Mouse (Mus musculus): ENCODE data around the gene Mrpl12.
"Not testable (repeated sequence)": the region's sequence is repeated elsewhere in the genome, so short reads cannot be mapped to it uniquely, and the experiment has no call there.

Gene Mrpl12

GRCm38 (mm10) chr11:120508290-120508870 lies 24.0 kb downstream of the Mrpl12 start:
- peak; percentile 77 for DNase-seq (ENCODE audit: low read depth)

GRCm38 (mm10) chr11:120509940-120510339 lies 25.5 kb downstream of the Mrpl12 start:
- no peak for DNase-seq (ENCODE audit: low read depth)

GRCm38 (mm10) chr11:120510375-120511030 lies 26.1 kb downstream of the Mrpl12 start:
- DNase-seq (ENCODE audit: low read depth): peak; percentile 44

DNA sequence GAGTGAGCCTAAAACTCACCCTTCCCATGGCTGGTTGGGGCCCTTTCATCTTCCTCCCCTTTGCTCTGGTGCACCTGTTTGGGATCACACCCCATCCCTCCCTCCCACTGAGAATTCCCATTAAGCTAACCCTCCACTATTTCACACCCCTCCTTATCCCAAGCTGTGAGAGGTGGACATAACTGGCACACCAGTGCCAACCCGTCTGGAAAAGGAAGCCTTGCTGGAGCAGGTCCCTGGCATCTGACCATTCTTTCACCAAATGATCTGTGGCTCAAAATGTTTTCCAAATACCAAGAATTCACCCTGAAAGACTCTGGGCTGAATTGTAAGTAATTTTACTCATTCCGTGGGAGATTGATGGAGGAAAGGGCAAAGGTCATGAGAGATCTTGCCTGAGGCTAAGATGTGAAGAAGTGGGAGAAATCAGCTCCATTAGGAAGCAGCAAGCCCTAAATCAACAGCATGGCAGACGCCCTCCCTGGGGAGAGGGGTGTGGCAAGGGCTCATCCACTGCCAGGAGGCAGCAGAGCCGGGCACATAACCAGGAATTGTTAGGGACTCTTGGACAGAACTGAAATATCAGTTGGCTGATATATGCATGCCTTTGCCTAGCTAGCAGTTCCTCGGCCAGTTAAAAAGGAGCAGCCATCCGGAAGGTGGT lies 28.5 kb downstream of the Mrpl12 start:
- DNase-seq (ENCODE audit: low read depth): peak; percentile 89

DNA sequence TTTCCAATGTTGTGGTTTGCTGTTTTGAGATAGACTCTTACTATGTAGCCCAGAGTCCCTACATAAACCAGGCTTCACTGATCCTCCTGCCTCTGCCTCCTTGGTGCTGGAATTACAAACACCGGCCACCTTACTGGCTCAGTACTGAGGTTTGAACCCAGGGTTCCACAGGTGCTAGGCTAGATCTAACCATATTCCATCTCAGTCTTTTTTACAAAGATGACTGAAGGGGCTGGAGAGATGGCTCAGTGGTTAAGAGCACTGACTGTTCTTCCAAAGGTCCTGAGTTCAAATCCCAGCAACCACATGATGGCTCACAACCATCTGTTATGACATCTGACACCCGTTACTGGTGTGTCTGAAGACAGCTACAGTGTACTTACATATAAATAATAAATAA lies 29.8 kb downstream of the Mrpl12 start:
- not testable (repeated sequence) for DNase-seq (ENCODE audit: low read depth)

- peak; percentile 87 for DNase-seq (ENCODE audit: low read depth)
Observed at GRCm38 (mm10) chr11:120515611-120516010, 31.2 kb downstream of the Mrpl12 start.

DNA sequence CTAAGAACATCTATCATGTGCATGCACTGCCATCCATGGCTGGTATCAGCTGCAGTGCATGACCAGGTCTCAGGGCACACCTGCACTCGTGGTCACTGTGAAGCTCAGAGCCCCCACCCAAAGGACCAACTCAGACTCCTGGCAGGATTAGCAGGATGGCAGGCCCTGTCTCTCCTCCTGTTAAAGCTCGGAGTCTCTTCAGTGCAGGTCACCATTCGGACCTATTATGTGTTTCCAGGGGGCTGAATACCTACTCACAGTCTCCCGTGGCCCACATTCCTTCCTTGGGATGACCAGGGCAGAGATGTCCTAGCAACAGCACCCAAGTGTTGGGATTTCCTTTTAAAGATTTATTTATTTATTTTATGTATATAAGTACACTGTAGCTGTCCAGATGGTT lies 32.7 kb downstream of the Mrpl12 start:
- DNase-seq (ENCODE audit: low read depth): no peak

DNA sequence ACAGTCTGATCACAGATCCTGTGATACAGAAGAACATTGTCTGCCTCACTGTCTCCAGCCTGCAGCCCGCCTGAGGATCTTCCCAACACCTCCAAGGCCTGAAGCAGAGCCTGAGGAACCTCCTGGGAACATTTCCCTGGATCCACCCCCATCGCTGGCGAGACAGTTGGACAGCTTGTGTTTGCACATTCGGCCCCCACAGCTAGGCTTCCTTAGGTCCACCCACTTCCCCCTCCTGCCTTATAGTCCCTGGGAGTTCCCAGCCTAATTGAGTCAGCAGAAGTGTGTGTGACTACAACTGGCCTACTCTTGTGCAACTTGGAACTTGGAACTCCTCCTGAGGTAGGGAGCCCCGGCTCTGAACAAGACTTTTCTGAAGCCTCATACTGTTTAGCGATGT lies 33.6 kb downstream of the Mrpl12 start:
- DNase-seq (ENCODE audit: low read depth): peak; percentile 78

DNA sequence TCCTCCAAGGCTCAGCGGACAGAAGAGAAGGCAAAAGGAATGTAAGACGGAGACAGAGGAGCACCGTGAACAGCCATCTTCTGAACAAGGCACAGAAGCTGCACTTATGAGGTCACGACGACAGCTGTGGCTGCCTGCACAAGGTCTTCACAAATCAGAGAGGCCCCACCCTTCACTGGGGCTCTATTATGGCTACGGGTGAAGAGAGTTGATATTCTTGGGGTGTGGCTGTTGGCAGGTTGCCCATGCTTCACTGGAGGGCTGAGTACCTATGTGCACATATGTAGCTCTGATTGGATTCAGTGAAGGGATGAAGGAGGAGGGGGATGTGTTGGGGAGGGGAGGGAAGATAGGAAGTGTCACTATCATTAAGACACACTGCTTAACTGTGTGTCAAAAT lies 34.1 kb downstream of the Mrpl12 start:
- peak; percentile 37 for DNase-seq (ENCODE audit: low read depth)

DNA sequence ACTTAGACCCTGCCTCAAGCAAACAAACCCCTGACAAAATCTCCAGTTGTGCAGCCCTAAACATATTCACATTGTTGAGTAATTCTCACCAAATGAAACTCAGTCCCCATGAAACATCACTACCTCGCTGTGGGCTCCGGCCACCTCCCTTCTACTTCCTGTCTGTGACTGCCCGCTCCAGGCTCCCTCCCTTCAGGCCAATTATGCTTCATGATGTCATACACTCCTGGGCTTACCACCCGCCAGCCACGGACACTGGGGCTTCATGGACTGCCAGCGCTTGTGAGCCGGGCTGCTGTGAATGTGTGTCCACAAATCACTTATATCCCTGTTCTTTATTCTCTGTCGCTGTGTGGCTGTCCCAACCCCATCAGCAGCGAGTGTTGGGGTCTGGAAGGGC lies 35.3 kb downstream of the Mrpl12 start:
- peak; percentile 69 for DNase-seq (ENCODE audit: low read depth)

DNA sequence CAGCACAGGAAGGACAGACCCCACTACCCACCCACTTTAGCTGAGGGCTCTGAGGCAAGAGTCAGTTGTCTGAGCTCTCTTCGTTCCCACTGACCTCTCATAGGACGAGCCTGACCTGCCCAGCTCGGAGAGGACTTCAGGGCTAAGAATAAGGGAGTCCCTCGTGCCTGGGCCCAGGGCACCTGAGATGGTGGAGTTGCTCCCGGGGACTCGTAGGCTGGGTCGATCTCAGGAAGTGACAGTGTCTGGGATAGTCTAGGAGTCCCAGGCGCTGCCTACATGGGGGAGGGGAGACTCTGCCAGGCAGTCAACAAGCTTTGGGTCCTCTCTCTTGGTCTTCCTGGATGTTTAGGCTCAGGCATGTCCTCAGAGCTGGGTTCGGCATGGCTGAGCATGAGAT lies 36.1 kb downstream of the Mrpl12 start:
- no peak for DNase-seq (ENCODE audit: low read depth)

DNA sequence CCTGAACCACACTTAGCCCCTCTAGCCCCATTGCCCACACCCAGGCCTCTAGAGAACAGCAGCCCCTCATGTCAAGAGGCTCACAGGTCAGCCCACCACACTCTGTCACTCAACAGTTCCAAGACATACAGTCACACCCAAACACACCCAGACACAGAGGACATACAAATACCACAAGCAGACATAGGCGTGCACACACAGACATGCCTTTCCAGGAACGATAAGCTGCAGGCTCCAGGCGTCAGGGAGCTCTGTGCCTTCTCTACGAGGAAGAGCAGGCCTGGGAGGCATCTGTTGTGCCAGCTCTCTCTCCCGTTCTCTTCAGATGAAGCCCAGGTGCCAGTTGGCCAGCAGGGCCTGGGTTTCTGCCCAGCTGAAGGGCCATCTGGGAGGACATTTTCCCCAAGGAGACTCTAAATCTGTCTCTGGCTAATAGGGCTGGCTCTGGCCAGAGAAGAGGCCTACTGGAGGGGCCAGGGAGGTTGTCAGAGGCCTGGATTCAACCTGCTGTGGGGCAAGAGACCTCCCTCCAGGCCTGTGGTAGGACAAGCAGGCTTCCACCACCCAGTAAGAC lies 36.6 kb downstream of the Mrpl12 start:
- DNase-seq (ENCODE audit: low read depth): no peak

DNA sequence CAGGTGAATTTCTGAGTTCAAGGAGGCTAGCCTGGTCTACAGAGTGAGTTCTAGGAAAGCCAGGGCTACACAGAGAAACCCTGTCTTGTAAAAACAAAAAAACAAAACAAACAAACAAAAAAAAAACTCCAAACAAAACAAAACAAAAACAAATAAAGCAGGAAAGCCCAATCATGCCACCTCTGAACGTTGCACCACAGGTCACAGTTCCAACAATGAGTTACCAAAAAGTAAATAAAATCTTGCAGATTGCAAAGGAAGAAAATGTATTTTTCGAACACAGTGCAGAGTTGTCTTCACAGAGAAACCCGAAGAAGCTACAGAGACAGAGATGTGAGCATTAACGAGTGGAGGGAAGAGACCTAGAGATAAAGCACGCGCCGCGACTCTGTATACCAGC lies 38.2 kb downstream of the Mrpl12 start:
- no peak for DNase-seq (ENCODE audit: low read depth)

GRCm38 (mm10) chr11:120525959-120526358 lies 41.5 kb downstream of the Mrpl12 start:
- peak; percentile 36 for DNase-seq (ENCODE audit: low read depth)

- no peak for DNase-seq (ENCODE audit: low read depth)
Observed at GRCm38 (mm10) chr11:120527690-120528354, 43.4 kb downstream of the Mrpl12 start.

DNA sequence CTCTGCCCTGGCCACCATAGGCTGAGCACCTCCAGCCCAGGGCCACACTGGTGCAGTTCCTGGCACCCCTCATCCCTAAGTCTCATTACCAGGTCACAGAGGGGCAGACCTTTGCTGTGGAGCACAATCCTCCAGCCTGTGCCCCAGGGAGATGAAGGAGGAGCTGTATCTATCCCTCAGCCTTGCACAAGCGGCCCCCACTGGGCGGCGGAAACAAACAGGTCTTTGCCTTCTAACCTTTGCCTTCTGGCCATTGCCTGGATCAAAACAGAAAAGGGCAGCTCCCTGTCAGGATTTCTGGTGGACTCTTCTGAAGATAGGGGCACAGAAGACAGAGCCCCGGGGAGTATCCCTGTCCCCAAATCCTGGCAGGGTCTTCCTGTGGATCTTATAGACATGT lies 44.5 kb downstream of the Mrpl12 start:
- no peak for DNase-seq (ENCODE audit: low read depth)

GRCm38 (mm10) chr11:120530085-120530964 lies 45.9 kb downstream of the Mrpl12 start, which contains the start of gene Gcgr:
TSS of gene Gcgr (plus strand) at chr11:120530699.
- DNase-seq (ENCODE audit: low read depth): no peak

- no peak for DNase-seq (ENCODE audit: low read depth)
Observed at GRCm38 (mm10) chr11:120531646-120532045, 47.2 kb downstream of the Mrpl12 start.

DNA sequence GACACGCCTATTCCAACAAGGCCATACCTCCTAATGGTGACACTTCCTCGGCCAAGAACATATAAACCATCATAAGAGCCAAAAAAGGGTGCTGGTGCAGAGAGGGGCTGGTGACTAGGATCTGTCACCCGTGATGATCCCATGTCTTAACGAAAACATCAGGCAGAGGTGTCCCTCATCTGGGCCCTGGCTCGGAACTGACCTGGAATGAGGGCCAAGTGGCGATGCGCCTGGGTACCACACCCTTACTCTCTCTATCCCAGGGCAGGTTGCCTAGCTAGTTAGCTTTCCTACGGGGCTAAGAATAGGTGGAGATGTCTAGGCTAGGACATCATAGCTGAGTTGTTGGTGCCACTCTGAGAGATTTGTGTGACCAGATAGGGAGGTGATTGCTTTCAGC lies 49.7 kb downstream of the Mrpl12 start:
- no peak for DNase-seq (ENCODE audit: low read depth)

DNA sequence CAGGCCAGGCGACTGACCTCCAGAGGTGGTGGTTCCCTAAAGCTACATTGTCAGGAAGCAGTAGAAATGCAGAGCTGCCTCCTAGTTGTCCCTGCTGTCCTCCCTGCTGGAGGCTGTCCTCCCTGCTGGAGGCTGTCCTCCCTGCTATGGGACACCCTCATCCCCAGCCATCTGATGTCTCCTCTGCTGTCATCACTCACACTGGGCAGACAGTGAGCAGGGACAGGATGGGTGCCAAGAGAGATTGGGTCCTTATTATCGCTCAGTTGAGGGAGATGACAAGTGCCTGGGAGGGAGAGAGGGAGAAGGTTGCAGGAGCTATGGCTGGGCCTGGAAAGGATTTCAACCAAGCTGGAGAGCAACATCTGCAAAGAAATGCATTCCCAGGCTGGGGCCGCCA lies 50.7 kb downstream of the Mrpl12 start:
- DNase-seq (ENCODE audit: low read depth): no peak

GRCm38 (mm10) chr11:120535804-120536203 lies 51.4 kb downstream of the Mrpl12 start:
- no peak for DNase-seq (ENCODE audit: low read depth)

GRCm38 (mm10) chr11:120538485-120538884 lies 54.1 kb downstream of the Mrpl12 start:
- DNase-seq (ENCODE audit: low read depth): peak; percentile 55

Measured in NIH3T3 (cell line).